Mouse (Mus musculus): ENCODE measurements around the gene Cc2d2b. TPM values are rescaled to one million over a fixed set of nuclear protein-coding genes. Genes with fewer than 3 reads are reported as not detected.

The Cc2d2b gene
- polyA plus RNA-seq, 1 experiment from 2014 or later, result 0.05 TPM

Other genes starting within 250 kb of the Cc2d2b start
- gene Sorbs1, start 235.0 kb upstream of the Cc2d2b start, polyA plus RNA-seq (2015; fragmentation: Nextera tagmentation; extraction: Ambion mirVana), result 65.4 and 74.3 TPM in 2 replicates
- 40.7 and 42.0 TPM in 2 replicates for gene Aldh18a1, start 160.3 kb upstream of the Cc2d2b start, polyA plus RNA-seq (2015; fragmentation: Nextera tagmentation; extraction: Ambion mirVana)
- 8.1 and 9.6 TPM in 2 replicates for gene Tctn3, start 136.5 kb upstream of the Cc2d2b start, polyA plus RNA-seq (2015; fragmentation: Nextera tagmentation; extraction: Ambion mirVana)
- 8.0 and 9.2 TPM in 2 replicates for gene Entpd1, start 136.4 kb upstream of the Cc2d2b start, polyA plus RNA-seq (2015; fragmentation: Nextera tagmentation; extraction: Ambion mirVana)
- 7.9 and 10.0 TPM in 2 replicates for gene Ccnj, start 82.5 kb downstream of the Cc2d2b start, polyA plus RNA-seq (2015; fragmentation: Nextera tagmentation; extraction: Ambion mirVana)
- 6.1 and 6.3 TPM in 2 replicates for gene Zfp518a, start 146.0 kb downstream of the Cc2d2b start, polyA plus RNA-seq (2015; fragmentation: Nextera tagmentation; extraction: Ambion mirVana)
- 0.36 and 0.45 TPM in 2 replicates for gene Blnk, start 245.8 kb downstream of the Cc2d2b start, polyA plus RNA-seq (2015; fragmentation: Nextera tagmentation; extraction: Ambion mirVana)

All from heart, embryonic 13.5 days (tissue).